Mouse (Mus musculus) liver, embryonic 14.5 days (tissue): ENCODE results near the gene Krtap4-9. TPM values are rescaled to one million over a fixed set of nuclear protein-coding genes. Genes with fewer than 3 reads are reported as not detected.
"Not testable (repeated sequence)": the region's sequence is repeated elsewhere in the genome, so short reads cannot be mapped to it uniquely, and the experiment has no call there.

Experiments
- ATAC-seq: fragments of 200-750 bp; cut with Nextera tagmentation; 2 replicates; pipeline ENCODE4 v1.8.0; 2017; ENCODE audit warnings: moderate number of reproducible peaks, mild to moderate bottlenecking, moderate library complexity; ENCODE audit not compliant: insufficient read depth
- DNase-seq, 3 experiments: peaks; one replicate each; pipeline ENCODE4 v3.0.0-alpha.2; 2012 to 2013; ENCODE audit warnings: low read depth in 3 of 3, low spot score in 3 of 3
- H3K27ac ChIP-seq: fragments of 300-500 bp; sonication (generic); 2 replicates; pipeline ENCODE4 v1.5.1; 2014; ENCODE audit warnings: moderate library complexity, mild to moderate bottlenecking, control low read depth, inconsistent platforms
- H3K27me3 ChIP-seq: fragments of 300-500 bp; sonication (generic); 2 replicates; pipeline ENCODE4 v1.6.1; 2014; ENCODE audit warnings: mild to moderate bottlenecking, low read length, moderate library complexity; ENCODE audit not compliant: control insufficient read depth, insufficient read depth
- H3K36me3 ChIP-seq: fragments of 300-500 bp; sonication (generic); replicated peaks from 2 replicates; pipeline ENCODE4 v1.6.1; 2014; ENCODE audit warnings: low read depth; ENCODE audit not compliant: control insufficient read depth, insufficient read depth
- H3K4me1 ChIP-seq, 2 experiments: fragments of 200-500 bp in 1 of 2; fragments of 300-500 bp in 1 of 2; sonication (generic) in 1 of 2; replicated peaks; 2 replicates each; pipeline ENCODE4 v1.6.1; 2012 to 2014; ENCODE audit warnings: antibody characterized with exemption in 1 of 2, inconsistent platforms in 1 of 2, low read length in 1 of 2; ENCODE audit not compliant: control insufficient read depth in 2 of 2, insufficient read depth in 2 of 2
- H3K4me2 ChIP-seq: fragments of 300-500 bp; sonication (generic); 2 replicates; pipeline ENCODE4 v1.6.1; 2014; ENCODE audit warnings: low read depth, mild to moderate bottlenecking, control low read depth, moderate library complexity
- H3K4me3 ChIP-seq, 2 experiments: fragments of 200-500 bp in 1 of 2; fragments of 300-500 bp in 1 of 2; sonication (generic) in 1 of 2; 2 replicates each; pipeline ENCODE4 v1.5.1; 2012 to 2014; ENCODE audit warnings: low read depth in 2 of 2, low read length in 2 of 2, mild to moderate bottlenecking in 2 of 2, control low read depth in 1 of 2, inconsistent platforms in 1 of 2, moderate library complexity in 1 of 2; ENCODE audit not compliant: insufficient read depth in 1 of 2
- H3K9ac ChIP-seq: fragments of 300-500 bp; sonication (generic); replicated peaks from 2 replicates; pipeline ENCODE4 v1.6.1; 2014; ENCODE audit warnings: mild to moderate bottlenecking, control low read depth, moderate library complexity
- H3K9me3 ChIP-seq: fragments of 300-500 bp; sonication (generic); 2 replicates; pipeline ENCODE4 v1.6.1; 2016; ENCODE audit warnings: low read length, mixed read lengths; ENCODE audit not compliant: control insufficient read depth
- CTCF ChIP-seq: IDR thresholded peaks from 2 replicates; pipeline ENCODE4 v1.5.1; 2016; ENCODE audit warnings: antibody characterized with exemption, low read depth, control low read depth
- EP300 ChIP-seq: IDR thresholded peaks from 2 replicates; pipeline ENCODE4 v1.6.1; 2016; ENCODE audit warnings: antibody characterized with exemption, low read depth
- WGBS: fragments of 180-500 bp; shearing (Covaris S2); extraction: QIAGEN DNeasy Blood & Tissue Kit; methylation state at CpG from one replicate; pipeline ENCODE4 v1.1.7; 2014; ENCODE audit not compliant: insufficient replicate concordance; 5-methylcytosine and 5-hydroxymethylcytosine counted together
- polyA plus RNA-seq, 2 experiments: library from polyadenylated mRNA; depleted of rRNA in 1 of 2; stranded (reverse) in 1 of 2; unstranded in 1 of 2; fragments of >200 nt; fragmentation: Nextera tagmentation in 1 of 2; extraction: Ambion mirVana in 1 of 2; gene quantifications; 2 replicates each; pipeline versions ENCODE4 v1.2.1 to v1.2.3; 2012 to 2014

The Krtap4-9 gene
- polyA plus RNA-seq, 2 experiments: not detected

GRCm38 (mm10) chr11:99780604-99781003, 4.4 kb upstream of the Krtap4-9 start, which contains the start of gene Krtap4-8:
Gene Krtap4-8, minus strand, starts transcription at chr11:99780704.
- TF ChIP-seq CTCF (no peak), EP300 (no peak)
- 67% methylated on average over 2 of the region's 2 CpGs for WGBS
- Histone ChIP-seq H3K4me2 (no peak within 1 kb of the TSS), H3K27me3 (no peaks in the 10 kb centered on the region), H3K36me3 (no peaks in the 10 kb centered on the region), H3K9me3 (no peaks in the 10 kb centered on the region), H3K27ac (no peak within 1 kb of the TSS), H3K4me3 (no peak within 1 kb of the TSS), H3K9ac (no peak within 1 kb of the TSS), H3K4me1 (no peaks in the 10 kb centered on the region)
- ATAC-seq (no peak), DNase-seq (no peak)

GRCm38 (mm10) chr11:99793367-99793766, 8.4 kb downstream of the Krtap4-9 start, which contains the start of gene Gm11596:
Gene Gm11596, minus strand, starts transcription at chr11:99793467.
- WGBS: 58% methylated on average over 2 of the region's 2 CpGs
- TF ChIP-seq EP300: no peak
- TF ChIP-seq CTCF: no peak
- Histone ChIP-seq H3K4me2 (no peak within 1 kb of the TSS), H3K36me3 (no peaks in the 10 kb centered on the region), H3K27me3 (no peaks in the 10 kb centered on the region), H3K9me3 (no peaks in the 10 kb centered on the region), H3K9ac (no peak within 1 kb of the TSS), H3K27ac (no peak within 1 kb of the TSS), H3K4me1 (no peaks in the 10 kb centered on the region), H3K4me3 (no peak within 1 kb of the TSS)
- DNase-seq (no peak), ATAC-seq (no peak)

- H3K4me2 ChIP-seq, H3K9me3 ChIP-seq: not testable (repeated sequence)
- no CpG with 5 or more reads among the region's 1 CpGs for WGBS
Measured at GRCm38 (mm10) chr11:99798832-99799231, 13.8 kb downstream of the Krtap4-9 start, which contains the start of gene Gm11569. Gene Gm11569, minus strand, starts transcription at chr11:99798932.

GRCm38 (mm10) chr11:99804346-99804745, 19.3 kb downstream of the Krtap4-9 start, which contains the start of gene Gm11554:
Gene Gm11554, minus strand, starts transcription at chr11:99804446.
- not testable (repeated sequence) for H3K27me3 ChIP-seq, ATAC-seq, H3K9me3 ChIP-seq, H3K36me3 ChIP-seq, H3K4me3 ChIP-seq, H3K27ac ChIP-seq, H3K4me1 ChIP-seq, H3K9ac ChIP-seq, DNase-seq, H3K4me2 ChIP-seq
- WGBS: no CpG with 5 or more reads among the region's 1 CpGs

More at GRCm38 (mm10) chr11:99798832-99799231, 13.8 kb downstream of the Krtap4-9 start, which contains the start of gene Gm11569:
- not testable (repeated sequence) for DNase-seq, ATAC-seq, H3K27ac ChIP-seq, H3K36me3 ChIP-seq, H3K27me3 ChIP-seq, H3K9ac ChIP-seq, H3K4me3 ChIP-seq, H3K4me1 ChIP-seq

- H3K9me3 ChIP-seq, H3K36me3 ChIP-seq, ATAC-seq, H3K4me3 ChIP-seq, H3K27me3 ChIP-seq, DNase-seq, H3K4me2 ChIP-seq, H3K4me1 ChIP-seq, H3K27ac ChIP-seq, H3K9ac ChIP-seq: not testable (repeated sequence)
Measured at GRCm38 (mm10) chr11:99809792-99810191, 24.8 kb downstream of the Krtap4-9 start, which contains the start of gene Krtap4-13. Gene Krtap4-13, minus strand, starts transcription at chr11:99809892.

GRCm38 (mm10) chr11:99815566-99815965, 30.6 kb downstream of the Krtap4-9 start, which contains the start of gene Gm11564:
Gene Gm11564, minus strand, starts transcription at chr11:99815666.
- not testable (repeated sequence) for H3K4me1 ChIP-seq, H3K9me3 ChIP-seq, H3K4me3 ChIP-seq, DNase-seq, H3K27ac ChIP-seq, H3K36me3 ChIP-seq, H3K4me2 ChIP-seq, H3K27me3 ChIP-seq, H3K9ac ChIP-seq, ATAC-seq
- 43% methylated on average over 2 of the region's 2 CpGs for WGBS

Other genes starting within 250 kb of the Krtap4-9 start
Only the 30 nearest of the 43 such genes appear.
- not detected in 2 replicates for gene Krtap9-3, start 187.1 kb upstream of the Krtap4-9 start, polyA plus RNA-seq (2012; rRNA removed)
- not detected in 2 replicates for gene Krtap9-3, start 187.1 kb upstream of the Krtap4-9 start, polyA plus RNA-seq (2014; fragmentation: Nextera tagmentation; extraction: Ambion mirVana)
- gene Gm11938, start 181.9 kb upstream of the Krtap4-9 start, polyA plus RNA-seq (2012; rRNA removed): not detected in 2 replicates
- not detected in 2 replicates for gene Gm11938, start 181.9 kb upstream of the Krtap4-9 start, polyA plus RNA-seq (2014; fragmentation: Nextera tagmentation; extraction: Ambion mirVana)
- not detected in 2 replicates for gene Gm11937, start 175.0 kb upstream of the Krtap4-9 start, polyA plus RNA-seq (2012; rRNA removed)
- not detected in 2 replicates for gene Gm11937, start 175.0 kb upstream of the Krtap4-9 start, polyA plus RNA-seq (2014; fragmentation: Nextera tagmentation; extraction: Ambion mirVana)
- gene Krtap2-4, start 170.4 kb upstream of the Krtap4-9 start, polyA plus RNA-seq (2012; rRNA removed): not detected in 2 replicates
- not detected in 2 replicates for gene Krtap2-4, start 170.4 kb upstream of the Krtap4-9 start, polyA plus RNA-seq (2014; fragmentation: Nextera tagmentation; extraction: Ambion mirVana)
- not detected in 2 replicates for gene Gm11562, start 164.8 kb upstream of the Krtap4-9 start, polyA plus RNA-seq (2012; rRNA removed)
- gene Gm11562, start 164.8 kb upstream of the Krtap4-9 start, polyA plus RNA-seq (2014; fragmentation: Nextera tagmentation; extraction: Ambion mirVana): not detected in 2 replicates
- gene Krtap4-1, start 157.0 kb upstream of the Krtap4-9 start, polyA plus RNA-seq (2012; rRNA removed): not detected in 2 replicates
- not detected in 2 replicates for gene Krtap4-1, start 157.0 kb upstream of the Krtap4-9 start, polyA plus RNA-seq (2014; fragmentation: Nextera tagmentation; extraction: Ambion mirVana)
- not detected in 2 replicates for gene Krtap4-2, start 150.1 kb upstream of the Krtap4-9 start, polyA plus RNA-seq (2012; rRNA removed)
- not detected in 2 replicates for gene Krtap4-2, start 150.1 kb upstream of the Krtap4-9 start, polyA plus RNA-seq (2014; fragmentation: Nextera tagmentation; extraction: Ambion mirVana)
- not detected in 2 replicates for gene Krtap4-7, start 141.1 kb upstream of the Krtap4-9 start, polyA plus RNA-seq (2012; rRNA removed)
- gene Krtap4-7, start 141.1 kb upstream of the Krtap4-9 start, polyA plus RNA-seq (2014; fragmentation: Nextera tagmentation; extraction: Ambion mirVana): not detected in 2 replicates
- not detected in 2 replicates for gene Gm11555, start 135.0 kb upstream of the Krtap4-9 start, polyA plus RNA-seq (2012; rRNA removed)
- gene Gm11555, start 135.0 kb upstream of the Krtap4-9 start, polyA plus RNA-seq (2014; fragmentation: Nextera tagmentation; extraction: Ambion mirVana): not detected in 2 replicates
- gene Gm11563, start 126.2 kb upstream of the Krtap4-9 start, polyA plus RNA-seq (2012; rRNA removed): not detected in 2 replicates
- gene Gm11563, start 126.2 kb upstream of the Krtap4-9 start, polyA plus RNA-seq (2014; fragmentation: Nextera tagmentation; extraction: Ambion mirVana): not detected in 2 replicates
- gene Krtap4-6, start 119.2 kb upstream of the Krtap4-9 start, polyA plus RNA-seq (2012; rRNA removed): not detected in 2 replicates
- not detected in 2 replicates for gene Krtap4-6, start 119.2 kb upstream of the Krtap4-9 start, polyA plus RNA-seq (2014; fragmentation: Nextera tagmentation; extraction: Ambion mirVana)
- not detected in 2 replicates for gene Gm14190, start 94.5 kb upstream of the Krtap4-9 start, polyA plus RNA-seq (2012; rRNA removed)
- not detected in 2 replicates for gene Gm14190, start 94.5 kb upstream of the Krtap4-9 start, polyA plus RNA-seq (2014; fragmentation: Nextera tagmentation; extraction: Ambion mirVana)
- not detected in 2 replicates for gene Gm14180, start 50.9 kb upstream of the Krtap4-9 start, polyA plus RNA-seq (2012; rRNA removed)
- gene Gm14180, start 50.9 kb upstream of the Krtap4-9 start, polyA plus RNA-seq (2014; fragmentation: Nextera tagmentation; extraction: Ambion mirVana): not detected in 2 replicates
- not detected in 2 replicates for gene Gm11595, start 12.3 kb upstream of the Krtap4-9 start, polyA plus RNA-seq (2012; rRNA removed)
- gene Gm11595, start 12.3 kb upstream of the Krtap4-9 start, polyA plus RNA-seq (2014; fragmentation: Nextera tagmentation; extraction: Ambion mirVana): not detected in 2 replicates
- not detected in 2 replicates for gene Krtap4-8, start 4.5 kb upstream of the Krtap4-9 start, polyA plus RNA-seq (2012; rRNA removed)
- not detected in 2 replicates for gene Krtap4-8, start 4.5 kb upstream of the Krtap4-9 start, polyA plus RNA-seq (2014; fragmentation: Nextera tagmentation; extraction: Ambion mirVana)
- gene Gm11596, start 8.3 kb downstream of the Krtap4-9 start, polyA plus RNA-seq (2012; rRNA removed): not detected in 2 replicates
- gene Gm11596, start 8.3 kb downstream of the Krtap4-9 start, polyA plus RNA-seq (2014; fragmentation: Nextera tagmentation; extraction: Ambion mirVana): not detected in 2 replicates
- not detected in 2 replicates for gene Gm11569, start 13.7 kb downstream of the Krtap4-9 start, polyA plus RNA-seq (2012; rRNA removed)
- gene Gm11569, start 13.7 kb downstream of the Krtap4-9 start, polyA plus RNA-seq (2014; fragmentation: Nextera tagmentation; extraction: Ambion mirVana): not detected in 2 replicates
- gene Gm11554, start 19.2 kb downstream of the Krtap4-9 start, polyA plus RNA-seq (2012; rRNA removed): not detected in 2 replicates
- gene Gm11554, start 19.2 kb downstream of the Krtap4-9 start, polyA plus RNA-seq (2014; fragmentation: Nextera tagmentation; extraction: Ambion mirVana): not detected in 2 replicates
- not detected in 2 replicates for gene Krtap4-13, start 24.7 kb downstream of the Krtap4-9 start, polyA plus RNA-seq (2012; rRNA removed)
- gene Krtap4-13, start 24.7 kb downstream of the Krtap4-9 start, polyA plus RNA-seq (2014; fragmentation: Nextera tagmentation; extraction: Ambion mirVana): not detected in 2 replicates
- not detected in 2 replicates for gene Gm11564, start 30.5 kb downstream of the Krtap4-9 start, polyA plus RNA-seq (2012; rRNA removed)
- not detected in 2 replicates for gene Gm11564, start 30.5 kb downstream of the Krtap4-9 start, polyA plus RNA-seq (2014; fragmentation: Nextera tagmentation; extraction: Ambion mirVana)
- not detected in 2 replicates for gene 2300003K06Rik, start 52.9 kb downstream of the Krtap4-9 start, polyA plus RNA-seq (2012; rRNA removed)
- gene 2300003K06Rik, start 52.9 kb downstream of the Krtap4-9 start, polyA plus RNA-seq (2014; fragmentation: Nextera tagmentation; extraction: Ambion mirVana): not detected in 2 replicates
- gene Krtap4-16, start 66.4 kb downstream of the Krtap4-9 start, polyA plus RNA-seq (2012; rRNA removed): 0.11 TPM in 1 of 2 replicates, not detected in the other
- not detected in 2 replicates for gene Krtap4-16, start 66.4 kb downstream of the Krtap4-9 start, polyA plus RNA-seq (2014; fragmentation: Nextera tagmentation; extraction: Ambion mirVana)
- not detected in 2 replicates for gene Gm11568, start 72.7 kb downstream of the Krtap4-9 start, polyA plus RNA-seq (2012; rRNA removed)
- not detected in 2 replicates for gene Gm11568, start 72.7 kb downstream of the Krtap4-9 start, polyA plus RNA-seq (2014; fragmentation: Nextera tagmentation; extraction: Ambion mirVana)
- not detected in 2 replicates for gene Gm11559, start 79.3 kb downstream of the Krtap4-9 start, polyA plus RNA-seq (2012; rRNA removed)
- not detected in 2 replicates for gene Gm11559, start 79.3 kb downstream of the Krtap4-9 start, polyA plus RNA-seq (2014; fragmentation: Nextera tagmentation; extraction: Ambion mirVana)
- gene Krtap9-1, start 88.2 kb downstream of the Krtap4-9 start, polyA plus RNA-seq (2012; rRNA removed): not detected in 2 replicates
- not detected in 2 replicates for gene Krtap9-1, start 88.2 kb downstream of the Krtap4-9 start, polyA plus RNA-seq (2014; fragmentation: Nextera tagmentation; extraction: Ambion mirVana)
- not detected in 2 replicates for gene Gm11567, start 94.0 kb downstream of the Krtap4-9 start, polyA plus RNA-seq (2012; rRNA removed)
- gene Gm11567, start 94.0 kb downstream of the Krtap4-9 start, polyA plus RNA-seq (2014; fragmentation: Nextera tagmentation; extraction: Ambion mirVana): not detected in 2 replicates
- gene Krtap31-1, start 122.7 kb downstream of the Krtap4-9 start, polyA plus RNA-seq (2012; rRNA removed): not detected in 2 replicates
- not detected in 2 replicates for gene Krtap31-1, start 122.7 kb downstream of the Krtap4-9 start, polyA plus RNA-seq (2014; fragmentation: Nextera tagmentation; extraction: Ambion mirVana)
- not detected in 2 replicates for gene Gm11565, start 129.6 kb downstream of the Krtap4-9 start, polyA plus RNA-seq (2012; rRNA removed)
- gene Gm11565, start 129.6 kb downstream of the Krtap4-9 start, polyA plus RNA-seq (2014; fragmentation: Nextera tagmentation; extraction: Ambion mirVana): not detected in 2 replicates
- gene Krtap31-2, start 151.1 kb downstream of the Krtap4-9 start, polyA plus RNA-seq (2012; rRNA removed): not detected in 2 replicates
- not detected in 2 replicates for gene Krtap31-2, start 151.1 kb downstream of the Krtap4-9 start, polyA plus RNA-seq (2014; fragmentation: Nextera tagmentation; extraction: Ambion mirVana)
- not detected in 2 replicates for gene Krtap9-5, start 163.3 kb downstream of the Krtap4-9 start, polyA plus RNA-seq (2012; rRNA removed)
- gene Krtap9-5, start 163.3 kb downstream of the Krtap4-9 start, polyA plus RNA-seq (2014; fragmentation: Nextera tagmentation; extraction: Ambion mirVana): not detected in 2 replicates